ENCODE assay signal across 8 mouse cellular contexts in the genomic region with DNA sequence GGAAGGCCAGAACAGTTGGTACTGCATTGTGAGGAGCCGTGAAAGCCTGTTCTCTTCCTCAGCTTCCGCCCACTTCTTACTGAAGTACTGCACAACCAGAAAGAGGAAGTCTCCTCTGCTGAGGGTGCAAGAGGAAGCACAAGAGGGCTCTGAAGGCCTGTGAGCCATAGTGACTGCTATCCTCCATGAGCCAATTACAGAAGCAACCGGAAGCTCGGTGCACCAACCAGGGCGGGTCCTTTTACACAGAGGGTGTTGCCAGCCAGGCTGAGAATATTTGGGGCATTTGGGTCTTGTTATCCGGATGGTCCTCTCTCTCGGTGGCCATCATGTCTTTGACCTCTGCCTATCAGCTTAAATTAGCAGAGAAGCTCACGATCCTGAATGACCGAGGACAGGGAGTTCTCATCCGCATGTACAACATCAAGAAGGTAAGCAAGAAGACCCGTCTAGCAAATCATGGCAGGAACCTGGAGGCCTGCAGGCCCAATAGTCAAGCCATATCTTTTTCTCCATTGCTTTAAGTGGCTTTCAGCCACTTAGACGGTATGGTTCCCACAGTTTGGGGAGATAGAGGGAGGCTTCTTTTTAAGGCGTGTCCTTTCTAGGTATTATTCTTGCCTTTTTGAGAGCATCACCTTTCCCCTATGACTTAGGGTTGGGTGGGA. TPM values are rescaled to one million over a fixed set of nuclear protein-coding genes. Genes with fewer than 3 reads are reported as not detected.
A peak's percentile ranks its signal among the peaks of the same experiment; 100 is the strongest.
DNase-seq lines count a peak whose midpoint lies in the region; ATAC-seq and TF ChIP-seq lines count a peak whose summit lies in the region.

A gene (plus strand): TSS at position 244 of the 668 bp plus-strand sequence.

- ATAC-seq in heart, embryonic 12.5 days (ENCODE audit: insufficient number of reproducible peaks, low FRiP score) = no peak

- TF ChIP-seq CTCF in heart, adult 2 months (IDR thresholded peaks at IDR 0.05) = no peak
- no peak for TF ChIP-seq CTCF in lung, adult 2 months (IDR thresholded peaks at IDR 0.05; ENCODE audit: insufficient read depth, low read length)

- DNase-seq in heart, adult 2 months = peak; percentile 37 to 77
- DNase-seq in MEL-GATA-1-ER (ENCODE audit: extremely low read depth, low read depth) = peak; percentile 93
- peak; percentile 40 to 46 for DNase-seq in heart, postnatal 10 days
- peak; percentile 9 for DNase-seq in lung, adult 2 months
- peak; percentile 73 to 82 for DNase-seq in spleen, postnatal 4 days (ENCODE audit: low spot score in 2 of 2)
- no peak for DNase-seq in embryo, embryonic 9.5 days (ENCODE audit: extremely low spot score)
- no peak for DNase-seq in cerebellum, adult 18-20 months

- no peak within 1 kb of the TSS for H3K9ac ChIP-seq in heart, adult 2 months (ENCODE audit: low read depth, low read length)
- H3K9ac ChIP-seq in heart, embryonic 12.5 days = no peak within 1 kb of the TSS

- no peaks in the 10 kb centered on the region for H3K36me3 ChIP-seq in heart, adult 2 months (ENCODE audit: control insufficient read depth, insufficient read depth, low read length)
- H3K36me3 ChIP-seq in heart, embryonic 12.5 days = no peaks in the 10 kb centered on the region

- no peaks in the 10 kb centered on the region for H3K9me3 ChIP-seq in heart, embryonic 12.5 days (replicated peaks)

- peak; percentile 47; the same call in 1 of the 2 replicates for TF ChIP-seq POLR2A in heart, adult 2 months (IDR thresholded peaks at IDR 0.05; ENCODE audit: insufficient read depth, low read depth, low read length)
- TF ChIP-seq POLR2A in lung, adult 2 months (IDR thresholded peaks at IDR 0.05; ENCODE audit: borderline replicate concordance, extremely low read depth, low read depth, low read length) = no peak

- intact Hi-C loops in heart, adult 2 months (cut with DNase I) = no loop called here
- intact Hi-C loops in heart, postnatal 10 days (cut with DNase I) = no loop called here

- no peak within 1 kb of the TSS for H3K4me3 ChIP-seq in heart, adult 2 months
- no peak within 1 kb of the TSS for H3K4me3 ChIP-seq in heart, embryonic 12.5 days
- H3K4me3 ChIP-seq in lung, adult 2 months (replicated peaks; ENCODE audit: extremely low read depth, low read depth, low read length) = peak within 1 kb of the TSS; percentile 29

- TF ChIP-seq EP300 in heart, adult 2 months (IDR thresholded peaks at IDR 0.05; ENCODE audit: insufficient read depth, low read depth, low read length) = no peak

- H3K4me2 ChIP-seq in heart, embryonic 12.5 days = no peak within 1 kb of the TSS

- H3K4me1 ChIP-seq in heart, adult 2 months (ENCODE audit: control insufficient read depth, insufficient read depth, low read length) = no peaks in the 10 kb centered on the region
- no peaks in the 10 kb centered on the region for H3K4me1 ChIP-seq in heart, embryonic 12.5 days (replicated peaks)
- no peaks in the 10 kb centered on the region for H3K4me1 ChIP-seq in lung, adult 2 months (ENCODE audit: control insufficient read depth, insufficient read depth, low read length)

- no peaks in the 10 kb centered on the region for H3K27me3 ChIP-seq in heart, adult 2 months (ENCODE audit: control insufficient read depth, insufficient read depth, low read length)
- H3K27me3 ChIP-seq in heart, embryonic 12.5 days (replicated peaks) = no peaks in the 10 kb centered on the region

- H3K79me2 ChIP-seq in heart, adult 2 months (replicated peaks; ENCODE audit: control insufficient read depth, insufficient read depth, low read length) = no peaks in the 10 kb centered on the region

- WGBS in heart, adult 2 months = 79% methylated on average over 13 of the region's 13 CpGs
- WGBS in heart, embryonic 12.5 days = 76% methylated on average over 13 of the region's 13 CpGs
- 71% methylated on average over 13 of the region's 13 CpGs for WGBS in lung, adult 2 months

- H3K27ac ChIP-seq in heart, adult 2 months = no peak within 1 kb of the TSS
- no peak within 1 kb of the TSS for H3K27ac ChIP-seq in heart, embryonic 12.5 days (ENCODE audit: poor library complexity, severe bottlenecking)

RNA-seq across cellular contexts. Expression of the gene that starts here (rescaled TPM):
- total RNA-seq in heart, adult 2 months (2021) = 1 to 10 TPM; 3.6 to 4.2 TPM
- polyA plus RNA-seq in heart, adult 2 months (2012; rRNA removed) = 4.0 and 4.3 TPM in 2 replicates
- polyA plus RNA-seq in heart, embryonic 12.5 days (2016; fragmentation: Nextera tagmentation; extraction: Ambion mirVana) = 1.7 and 1.9 TPM in 2 replicates
- 1 to 10 TPM; 3.7 to 4.2 TPM for total RNA-seq in heart, postnatal 10 days (2021)
- polyA plus RNA-seq in lung, adult 2 months (2012; rRNA removed) = 12.4 and 18.3 TPM in 2 replicates

Comparison
In these comparisons a context has a peak if more than half of its experiments do, and no peak if none do; other contexts are left out.
1. DNase-seq: peak in heart, adult 2 months (2 of 2), MEL-GATA-1-ER (single experiment), heart, postnatal 10 days (2 of 2), lung, adult 2 months (single experiment) and spleen, postnatal 4 days (2 of 2); none in embryo, embryonic 9.5 days (single experiment) and cerebellum, adult 18-20 months (0 of 2).